Mouse (Mus musculus) hindbrain, embryonic 12.5 days (tissue): ENCODE results near the gene Ssxa1. TPM values are rescaled to one million over a fixed set of nuclear protein-coding genes. Genes with fewer than 3 reads are reported as not detected.
"Not testable (repeated sequence)": the region's sequence is repeated elsewhere in the genome, so short reads cannot be mapped to it uniquely, and the experiment has no call there.

Experiments
- ATAC-seq: fragments of 200-750 bp; cut with Nextera tagmentation; 2 replicates; pipeline ENCODE4 v1.8.0; 2017; ENCODE audit warnings: moderate TSS enrichment; ENCODE audit not compliant: low FRiP score
- H3K27ac ChIP-seq: fragments of 300-500 bp; sonication (generic); 2 replicates; pipeline ENCODE4 v1.5.1; 2016; ENCODE audit warnings: mild to moderate bottlenecking
- H3K27me3 ChIP-seq: fragments of 300-500 bp; sonication (generic); 2 replicates; pipeline ENCODE4 v1.6.1; 2016; ENCODE audit warnings: mild to moderate bottlenecking
- H3K36me3 ChIP-seq: fragments of 300-500 bp; sonication (generic); 2 replicates; pipeline ENCODE4 v1.6.1; 2016; ENCODE audit warnings: mild to moderate bottlenecking
- H3K4me1 ChIP-seq: fragments of 300-500 bp; sonication (generic); 2 replicates; pipeline ENCODE4 v1.6.1; 2016
- H3K4me2 ChIP-seq: fragments of 300-500 bp; sonication (generic); replicated peaks from 2 replicates; pipeline ENCODE4 v1.6.1; 2016; ENCODE audit warnings: mild to moderate bottlenecking
- H3K4me3 ChIP-seq: fragments of 300-500 bp; sonication (generic); 2 replicates; pipeline ENCODE4 v1.5.1; 2016; ENCODE audit warnings: mild to moderate bottlenecking
- H3K9ac ChIP-seq: fragments of 300-500 bp; sonication (generic); 2 replicates; pipeline ENCODE4 v1.6.1; 2016; ENCODE audit warnings: mild to moderate bottlenecking, moderate library complexity
- H3K9me3 ChIP-seq: fragments of 300-500 bp; sonication (generic); replicated peaks from 2 replicates; pipeline ENCODE4 v1.6.1; 2016; ENCODE audit warnings: mild to moderate bottlenecking
- WGBS: fragments of 180-500 bp; shearing (Covaris S2); methylation state at CpG from one replicate; pipeline ENCODE4 v1.1.7; 2016; 5-methylcytosine and 5-hydroxymethylcytosine counted together
- polyA plus RNA-seq: library from polyadenylated mRNA; unstranded; fragments of >200 nt; fragmentation: Nextera tagmentation; extraction: Ambion mirVana; gene quantifications from 2 replicates; pipeline ENCODE4 v1.2.1, GENCODE M21; 2016

The Ssxa1 gene
- not detected in 2 replicates for polyA plus RNA-seq

- H3K36me3 ChIP-seq = no peaks in the 10 kb centered on the region
- no peak within 1 kb of the TSS for H3K4me3 ChIP-seq
- no peak within 1 kb of the TSS for H3K4me2 ChIP-seq
- H3K4me1 ChIP-seq = no peaks in the 10 kb centered on the region
- H3K9me3 ChIP-seq = no peaks in the 10 kb centered on the region
- H3K27me3 ChIP-seq = no peaks in the 10 kb centered on the region
- no peak within 1 kb of the TSS for H3K27ac ChIP-seq
- no peak for ATAC-seq
- H3K9ac ChIP-seq = no peak within 1 kb of the TSS
- WGBS = 77% methylated on average over 4 of the region's 4 CpGs
Measured at GRCm38 (mm10) chrX:21115520-21115919, at the start of gene Ssxa1. TSS of gene Ssxa1 (plus strand) at chrX:21115820.

GRCm38 (mm10) chrX:21068106-21068505, 47.5 kb upstream of the Ssxa1 start, which contains the start of gene Spaca5:
TSS of gene Spaca5 (plus strand) at chrX:21068406.
- Histone ChIP-seq H3K4me1 (no peaks in the 10 kb centered on the region), H3K4me2 (no peak within 1 kb of the TSS), H3K9ac (no peak within 1 kb of the TSS), H3K27ac (no peak within 1 kb of the TSS), H3K4me3 (no peak within 1 kb of the TSS), H3K27me3 (no peaks in the 10 kb centered on the region), H3K36me3 (no peaks in the 10 kb centered on the region), H3K9me3 (no peaks in the 10 kb centered on the region)
- no peak for ATAC-seq

- Histone ChIP-seq H3K4me3 (peak overlapping the region; percentile 38), H3K27ac (peak overlapping the region; percentile 77; the same call in 1 of the 2 replicates), H3K27me3 (no peaks in the 10 kb centered on the region), H3K9ac (0 out of 2 replicates have a peak overlapping the region, but pooled peaks have one; percentile 39), H3K9me3 (no peaks in the 10 kb centered on the region), H3K4me1 (no peaks in the 10 kb centered on the region), H3K4me2 (peak overlapping the region; percentile 46), H3K36me3 (0 out of 2 replicates have a peak, but pooled peaks cover 2% of the 10 kb centered on the region)
- peak; percentile 62 for ATAC-seq
- WGBS = 46% methylated on average over 6 of the region's 6 CpGs
Measured at GRCm38 (mm10) chrX:21088645-21088982, 27.0 kb upstream of the Ssxa1 start.

- no peaks in the 10 kb centered on the region for H3K36me3 ChIP-seq
- H3K4me3 ChIP-seq = peak within 1 kb of the TSS; percentile 38
- peak within 1 kb of the TSS; percentile 77 for H3K27ac ChIP-seq
- WGBS = 23% methylated on average over 27 of the region's 27 CpGs
- peak; percentile 96 for ATAC-seq
- H3K4me1 ChIP-seq = no peaks in the 10 kb centered on the region
- no peaks in the 10 kb centered on the region for H3K27me3 ChIP-seq
- peak within 1 kb of the TSS; percentile 47 for H3K9ac ChIP-seq
- peak within 1 kb of the TSS; percentile 46 for H3K4me2 ChIP-seq
- H3K9me3 ChIP-seq = no peaks in the 10 kb centered on the region
Measured at GRCm38 (mm10) chrX:21088983-21089866, 26.4 kb upstream of the Ssxa1 start, which contains the start of gene Zfp300. TSS of gene Zfp300 (minus strand) at chrX:21089527.

- peak; percentile 49; the same call in 1 of the 2 replicates for ATAC-seq
- Histone ChIP-seq H3K9me3 (no peaks in the 10 kb centered on the region), H3K27ac (peak overlapping the region; percentile 77), H3K27me3 (no peaks in the 10 kb centered on the region), H3K36me3 (no peaks in the 10 kb centered on the region), H3K4me1 (no peaks in the 10 kb centered on the region), H3K4me2 (peak overlapping the region; percentile 46), H3K9ac (peak overlapping the region; percentile 47; the same call in 1 of the 2 replicates), H3K4me3 (peak overlapping the region; percentile 38)
- 50% methylated on average over 7 of the region's 7 CpGs for WGBS
Measured at GRCm38 (mm10) chrX:21089867-21090239, 25.8 kb upstream of the Ssxa1 start.

GRCm38 (mm10) chrX:21146675-21147074, 31.1 kb downstream of the Ssxa1 start:
- 94% methylated on average over 25 of the region's 25 CpGs for WGBS
- not testable (repeated sequence) for H3K36me3 ChIP-seq, H3K9ac ChIP-seq, H3K27ac ChIP-seq, H3K27me3 ChIP-seq, H3K4me2 ChIP-seq, ATAC-seq, H3K4me1 ChIP-seq, H3K9me3 ChIP-seq, H3K4me3 ChIP-seq

Other genes starting within 250 kb of the Ssxa1 start
- gene Timp1, start 245.7 kb upstream of the Ssxa1 start, polyA plus RNA-seq = 8.8 and 10.7 TPM in 2 replicates
- gene Syn1, start 194.8 kb upstream of the Ssxa1 start, polyA plus RNA-seq = 22.5 and 29.4 TPM in 2 replicates
- gene Cfp, start 184.3 kb upstream of the Ssxa1 start, polyA plus RNA-seq = 3.7 and 5.1 TPM in 2 replicates
- gene Elk1, start 165.2 kb upstream of the Ssxa1 start, polyA plus RNA-seq = 18.5 and 18.7 TPM in 2 replicates
- 43.9 and 49.7 TPM in 2 replicates for gene Uxt, start 153.8 kb upstream of the Ssxa1 start, polyA plus RNA-seq
- gene Zfp182, start 53.5 kb upstream of the Ssxa1 start, polyA plus RNA-seq = 9.5 and 10.2 TPM in 2 replicates
- gene Spaca5, start 47.4 kb upstream of the Ssxa1 start, polyA plus RNA-seq = not detected in 2 replicates
- gene Zfp300, start 26.3 kb upstream of the Ssxa1 start, polyA plus RNA-seq = 3.2 and 4.1 TPM in 2 replicates
- not detected in 2 replicates for gene Gm21876, start 59.8 kb downstream of the Ssxa1 start, polyA plus RNA-seq